Mouse (Mus musculus) kidney, postnatal 0 days (tissue): ENCODE measurements around the gene Zfp345. TPM values are rescaled to one million over a fixed set of nuclear protein-coding genes. Genes with fewer than 3 reads are reported as not detected.
"Not testable (repeated sequence)": the region's sequence is repeated elsewhere in the genome, so short reads cannot be mapped to it uniquely, and the experiment has no call there.

Experiments used
- ATAC-seq: fragments of 200-750 bp; cut with Nextera tagmentation; replicated peaks from 2 replicates; pipeline ENCODE4 v1.8.0; 2017; ENCODE audit warnings: low read depth, moderate number of reproducible peaks, moderate TSS enrichment, moderate library complexity; ENCODE audit not compliant: low FRiP score
- DNase-seq: peaks from one replicate; pipeline ENCODE4 v3.0.0-alpha.2; 2016; ENCODE audit warnings: low spot score
- H3K27ac ChIP-seq: fragments of 300-500 bp; sonication (generic); 2 replicates; pipeline ENCODE4 v1.5.1; 2014; ENCODE audit warnings: mild to moderate bottlenecking
- H3K27me3 ChIP-seq: fragments of 300-500 bp; sonication (generic); 2 replicates; pipeline ENCODE4 v1.6.1; 2014; ENCODE audit warnings: low read length, mixed read lengths; ENCODE audit not compliant: insufficient read depth
- H3K36me3 ChIP-seq: fragments of 300-500 bp; sonication (generic); 2 replicates; pipeline ENCODE4 v1.6.1; 2014; ENCODE audit warnings: low read length, mixed read lengths; ENCODE audit not compliant: insufficient read depth
- H3K4me1 ChIP-seq: fragments of 300-500 bp; sonication (generic); replicated peaks from 2 replicates; pipeline ENCODE4 v1.6.1; 2014; ENCODE audit warnings: antibody characterized with exemption, low read length, mixed read lengths; ENCODE audit not compliant: insufficient read depth
- H3K4me2 ChIP-seq: fragments of 300-500 bp; sonication (generic); 2 replicates; pipeline ENCODE4 v1.6.1; 2014; ENCODE audit warnings: mild to moderate bottlenecking, low read length, moderate library complexity, mixed read lengths
- H3K4me3 ChIP-seq: fragments of 300-500 bp; sonication (generic); replicated peaks from 2 replicates; pipeline ENCODE4 v1.5.1; 2014; ENCODE audit warnings: low read depth, low read length
- H3K9ac ChIP-seq: fragments of 300-500 bp; sonication (generic); 2 replicates; pipeline ENCODE4 v1.6.1; 2014; ENCODE audit warnings: low read depth, low read length
- H3K9me3 ChIP-seq: fragments of 300-500 bp; sonication (generic); replicated peaks from 2 replicates; pipeline ENCODE4 v1.6.1; 2016; ENCODE audit warnings: low read length, inconsistent platforms, mixed read lengths
- CTCF ChIP-seq: IDR thresholded peaks from 2 replicates; pipeline ENCODE4 v1.5.1; 2016; ENCODE audit warnings: antibody characterized with exemption, low read depth, mild to moderate bottlenecking, moderate library complexity
- WGBS: fragments of 180-500 bp; shearing (Covaris S2); extraction: QIAGEN DNeasy Blood & Tissue Kit; methylation state at CpG from one replicate; pipeline ENCODE4 v1.1.7; 2014; 5-methylcytosine and 5-hydroxymethylcytosine counted together
- polyA plus RNA-seq: library from polyadenylated mRNA; unstranded; fragments of >200 nt; fragmentation: Nextera tagmentation; extraction: Ambion mirVana; gene quantifications from 2 replicates; pipeline ENCODE4 v1.2.1, GENCODE M21; 2015

Gene Zfp345
- polyA plus RNA-seq: 0.09 and 0.10 TPM in 2 replicates

DNA sequence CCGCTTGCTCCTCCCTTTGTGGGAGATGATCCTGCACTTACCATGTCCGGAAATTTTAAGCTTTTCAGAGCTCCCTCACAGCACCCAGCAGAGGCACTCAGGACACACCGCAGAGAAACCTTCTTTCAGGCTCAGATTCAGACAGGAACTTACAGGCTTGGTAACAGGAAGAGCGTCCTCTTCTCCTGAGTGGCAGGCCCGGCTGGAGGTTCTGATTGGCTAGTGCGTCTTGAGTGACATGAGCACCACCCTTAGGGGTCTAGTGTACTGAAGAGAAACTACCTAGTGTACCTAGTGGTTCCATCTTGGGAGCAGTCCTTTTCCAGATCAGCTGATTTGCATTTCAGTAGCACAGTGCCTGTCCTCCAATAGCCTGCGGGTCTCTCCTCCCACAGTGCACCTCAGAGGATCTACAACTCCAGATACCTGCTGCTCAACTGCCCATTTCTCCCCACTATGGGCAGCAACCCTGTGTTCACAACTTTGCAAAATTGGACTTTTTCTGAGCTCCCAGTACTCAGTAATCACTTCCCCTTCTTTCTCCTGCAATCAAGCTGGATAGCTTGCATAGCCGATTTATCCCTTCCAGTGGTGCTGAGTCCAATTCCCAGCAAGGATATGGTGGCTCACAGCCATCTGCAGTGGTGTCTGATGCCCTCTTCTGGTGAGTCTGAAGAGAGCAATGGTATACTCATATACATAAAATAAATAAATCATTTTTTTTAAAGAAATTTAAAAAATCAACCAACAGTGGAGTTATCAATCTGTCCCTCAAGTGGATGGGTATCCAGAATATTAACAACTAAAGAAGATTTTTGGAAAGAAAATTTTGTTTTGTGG is at the start of gene Zfp345:
TSS of gene Zfp345 (minus strand) at position 153 of the 840 bp plus-strand sequence.
- not testable (repeated sequence) for H3K27me3 ChIP-seq, DNase-seq, H3K36me3 ChIP-seq, H3K27ac ChIP-seq, H3K4me2 ChIP-seq, H3K9me3 ChIP-seq, ATAC-seq, H3K9ac ChIP-seq, H3K4me3 ChIP-seq, H3K4me1 ChIP-seq
- WGBS: 69% methylated on average over 8 of the region's 8 CpGs
- peak; percentile 22; the same call in 1 of the 2 replicates for TF ChIP-seq CTCF

DNA sequence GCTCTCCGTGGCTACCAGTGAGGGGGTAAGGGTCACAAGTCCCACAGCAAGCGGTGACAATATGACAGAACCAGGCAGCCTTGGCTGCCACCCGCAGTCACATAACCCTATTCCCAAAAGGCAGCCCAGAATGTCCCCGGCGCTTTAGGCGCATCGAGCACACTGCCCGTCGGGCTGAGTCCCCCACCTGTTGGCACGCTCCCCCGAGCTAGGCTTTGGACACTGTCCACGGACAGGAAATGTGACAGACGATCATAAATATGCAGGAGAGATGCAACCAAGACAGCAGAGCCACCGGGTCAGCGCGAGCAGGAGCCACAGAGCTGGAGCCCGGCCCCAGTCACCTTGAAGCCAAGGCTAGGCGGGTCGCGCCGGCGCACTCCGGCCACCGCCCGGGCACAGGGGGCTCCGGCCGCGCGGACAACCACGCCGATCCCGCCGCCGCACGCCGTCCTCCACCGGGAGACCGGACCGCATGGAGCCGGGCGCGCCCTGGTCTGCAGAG is 40.9 kb upstream of the Zfp345 start:
- WGBS: 3% methylated on average over 40 of the region's 42 CpGs
- no peak for TF ChIP-seq CTCF

GRCm38 (mm10) chr2:150512837-150513236 is 27.9 kb upstream of the Zfp345 start:
- no peak for ATAC-seq
- no peak for DNase-seq
- Histone ChIP-seq H3K4me2 (no peak overlapping the region), H3K27me3 (no peaks in the 10 kb centered on the region), H3K4me3 (no peak overlapping the region), H3K9me3 (no peaks in the 10 kb centered on the region), H3K4me1 (no peaks in the 10 kb centered on the region), H3K27ac (no peak overlapping the region), H3K9ac (no peak overlapping the region), H3K36me3 (no peaks in the 10 kb centered on the region)
- TF ChIP-seq CTCF: no peak
- 85% methylated on average over 3 of the region's 3 CpGs for WGBS

More for the DNA sequence above, 40.9 kb upstream of the Zfp345 start:
- Histone ChIP-seq H3K4me2 (peak overlapping the region; percentile 70), H3K27ac (no peak overlapping the region), H3K27me3 (peaks cover 5% of the 10 kb centered on the region; the same call in 1 of the 2 replicates), H3K4me3 (peak overlapping the region; percentile 24), H3K9ac (0 out of 2 replicates have a peak overlapping the region, but pooled peaks have one; percentile 40), H3K9me3 (no peaks in the 10 kb centered on the region), H3K36me3 (no peaks in the 10 kb centered on the region), H3K4me1 (peaks cover 3% of the 10 kb centered on the region; the same call in 1 of the 2 replicates)
- ATAC-seq (peak; percentile 63; the same call in 1 of the 2 replicates), DNase-seq (peak; percentile 3)

DNA sequence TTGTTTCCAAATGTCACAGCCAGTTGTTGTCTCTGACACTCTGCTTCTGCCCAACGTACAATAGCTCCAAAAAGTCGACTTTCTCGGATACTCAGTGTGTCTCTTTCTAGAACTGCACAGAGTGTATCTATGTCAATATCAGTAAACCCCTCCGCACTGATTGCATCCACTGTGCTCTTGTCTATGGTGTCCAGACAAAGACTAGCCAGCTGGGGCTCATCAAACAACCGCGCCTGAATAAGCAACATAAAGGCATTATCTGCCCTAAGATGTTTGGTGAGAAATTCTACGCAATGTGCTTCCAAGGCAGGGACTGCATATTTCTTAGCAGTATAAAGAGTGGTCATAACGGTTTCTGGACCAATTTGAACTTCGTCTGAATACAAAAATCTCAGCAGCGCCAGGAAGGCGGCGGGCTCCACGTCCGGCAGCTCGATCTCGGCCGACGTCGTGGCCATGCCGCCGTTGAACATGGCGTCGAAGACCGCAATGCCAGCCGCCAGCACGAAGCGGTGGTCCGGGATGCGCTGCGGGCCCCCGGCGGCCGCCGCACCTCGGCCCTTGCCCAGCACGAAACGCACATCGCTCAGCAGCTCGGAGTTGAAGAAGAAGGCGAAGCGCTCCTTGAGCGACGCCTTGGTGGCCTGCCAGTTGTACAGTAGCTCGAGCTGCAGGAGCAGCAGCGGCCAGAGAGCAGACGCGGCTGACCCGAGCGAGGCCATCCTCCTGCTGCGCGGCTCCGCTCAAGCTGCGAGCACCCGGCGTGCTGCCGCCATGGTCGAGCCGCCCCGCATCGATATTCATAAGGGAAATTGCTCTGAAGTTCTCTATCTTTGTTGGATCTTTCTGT is 15.5 kb upstream of the Zfp345 start:
- H3K9me3 ChIP-seq: not testable (repeated sequence)
- WGBS: 40% methylated on average over 60 of the region's 60 CpGs

GRCm38 (mm10) chr2:150493031-150493430 is 8.1 kb upstream of the Zfp345 start:
- no peak for DNase-seq

More for the DNA sequence above, 15.5 kb upstream of the Zfp345 start:
- not testable (repeated sequence) for H3K36me3 ChIP-seq, H3K27ac ChIP-seq, H3K9ac ChIP-seq, H3K4me3 ChIP-seq, H3K4me1 ChIP-seq, H3K27me3 ChIP-seq
- H3K4me2 ChIP-seq: peak overlapping the region; percentile 38
- DNase-seq (peak; percentile 11), ATAC-seq (0 out of 2 replicates have a peak, but pooled peaks have one; percentile 36)

DNA sequence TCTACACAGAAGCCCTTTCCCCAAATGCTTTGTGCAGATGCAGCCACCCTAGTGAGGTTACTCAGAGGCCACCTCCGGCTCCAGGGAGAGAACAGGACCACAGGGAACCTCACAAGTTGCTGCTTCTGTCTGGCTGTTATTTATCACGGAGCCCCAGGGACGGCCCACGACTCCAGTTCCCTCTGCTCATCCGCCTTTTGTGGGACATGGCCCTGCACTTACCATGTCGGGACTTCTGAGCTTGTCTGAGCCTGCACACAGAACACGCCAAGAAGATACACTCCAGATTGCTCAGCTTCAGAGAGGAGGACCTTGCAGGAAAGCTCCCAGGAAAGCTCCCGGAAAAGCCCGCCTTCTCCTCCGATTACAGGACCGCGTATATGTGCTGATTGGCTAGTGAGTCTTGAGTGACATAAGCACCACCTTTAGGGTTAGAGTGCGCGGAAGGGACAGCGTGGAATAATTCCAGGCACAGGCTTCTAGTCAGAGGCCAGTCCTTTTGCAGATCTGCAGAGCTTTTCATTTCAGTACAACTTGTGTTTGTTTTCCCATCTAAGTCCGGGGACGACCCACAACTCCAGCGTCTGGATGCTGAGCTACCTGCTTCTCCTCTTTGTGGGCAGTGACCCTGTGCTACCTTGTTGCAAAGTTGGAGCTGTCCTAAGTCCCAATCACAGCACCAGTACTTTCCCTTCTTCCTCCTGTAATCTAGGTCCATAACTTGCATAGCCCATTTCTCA is 33.5 kb downstream of the Zfp345 start, which contains the start of gene Zfp442:
TSS of gene Zfp442 (minus strand) at position 307 of the 740 bp plus-strand sequence.
- not testable (repeated sequence) for H3K4me1 ChIP-seq, H3K9me3 ChIP-seq, H3K27me3 ChIP-seq, H3K36me3 ChIP-seq
- H3K4me2 ChIP-seq: peak within 1 kb of the TSS; percentile 52
- peak within 1 kb of the TSS; percentile 72 for H3K27ac ChIP-seq
- 0 out of 2 replicates have a peak within 1 kb of the TSS, but pooled peaks have one; percentile 27 for H3K9ac ChIP-seq
- ATAC-seq (peak; percentile 100), DNase-seq (peak; percentile 72)
- WGBS: under 1% methylated on average over 18 of the region's 18 CpGs
- peak within 1 kb of the TSS; percentile 38 for H3K4me3 ChIP-seq

More at GRCm38 (mm10) chr2:150493031-150493430, 8.1 kb upstream of the Zfp345 start:
- Histone ChIP-seq H3K9ac (no peak overlapping the region), H3K27ac (no peak overlapping the region), H3K4me1 (no peaks in the 10 kb centered on the region), H3K4me3 (no peak overlapping the region), H3K9me3 (no peaks in the 10 kb centered on the region), H3K4me2 (no peak overlapping the region), H3K27me3 (no peaks in the 10 kb centered on the region), H3K36me3 (no peaks in the 10 kb centered on the region)
- TF ChIP-seq CTCF: no peak
- 79% methylated on average over 2 of the region's 2 CpGs for WGBS
- ATAC-seq: no peak

- DNase-seq, H3K4me3 ChIP-seq, H3K4me1 ChIP-seq, H3K9me3 ChIP-seq, H3K4me2 ChIP-seq, H3K27me3 ChIP-seq, H3K27ac ChIP-seq, H3K9ac ChIP-seq, ATAC-seq, H3K36me3 ChIP-seq: not testable (repeated sequence)
- WGBS: 100% methylated on average over 1 of the region's 1 CpGs
Observed at GRCm38 (mm10) chr2:150439084-150439483, 45.8 kb downstream of the Zfp345 start.
